Mouse (Mus musculus): Measurements from ENCODE around the gene Odf2l. TPM values are rescaled to one million over a fixed set of nuclear protein-coding genes. Genes with fewer than 3 reads are reported as not detected.

Gene Odf2l
- polyA plus RNA-seq, 1 experiment from 2014 or later = 16.7 TPM

DNA sequence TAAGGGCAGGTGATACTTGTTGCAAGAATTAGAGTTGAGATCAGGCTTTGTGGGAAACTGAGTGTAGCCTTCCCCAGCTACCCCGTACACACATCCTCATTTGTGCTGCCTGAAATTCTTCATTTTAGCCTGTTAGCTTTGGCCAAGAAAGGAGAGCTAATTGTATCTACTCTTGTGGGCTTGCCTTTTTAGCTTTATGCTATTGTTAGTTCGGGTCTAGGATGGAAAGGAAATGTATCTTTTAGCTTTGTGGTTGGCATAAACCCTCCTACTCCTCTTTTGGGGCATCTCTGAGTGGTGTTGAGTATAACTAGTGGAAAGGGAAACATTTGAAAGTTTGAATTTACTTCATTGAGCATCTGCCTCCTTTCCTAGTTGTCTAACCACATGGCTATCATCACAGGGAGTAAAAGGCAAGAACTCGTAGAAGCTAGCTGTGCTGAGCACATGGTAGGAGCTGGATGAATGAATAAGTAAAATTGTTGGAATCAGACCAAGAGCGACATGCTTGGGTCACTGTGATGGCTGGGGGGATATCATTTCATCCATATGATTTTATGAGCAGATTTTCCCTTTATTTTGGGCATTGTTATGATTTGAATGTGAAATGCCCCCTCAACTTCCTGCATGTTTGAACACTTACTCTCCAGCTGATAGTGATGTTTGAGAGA is 53.1 kb downstream of the Odf2l start:
- 77% methylated on average over 4 of the region's 4 CpGs for WGBS
- Histone ChIP-seq H3K36me3 (ENCODE audit: control insufficient read depth, insufficient read depth, low read length) (no peaks in the 10 kb centered on the region), H3K9me3 (replicated peaks; ENCODE audit: control insufficient read depth, low read length) (no peaks in the 10 kb centered on the region), H3K4me3 (replicated peaks; ENCODE audit: low read length) (no peak overlapping the region), H3K4me2 (ENCODE audit: low read depth, low read length) (no peak overlapping the region), H3K27ac (ENCODE audit: low read length) (no peak overlapping the region), H3K4me1 (ENCODE audit: control insufficient read depth, insufficient read depth, low read length) (no peaks in the 10 kb centered on the region), H3K9ac (ENCODE audit: low read length) (no peak overlapping the region), H3K27me3 (ENCODE audit: control insufficient read depth, insufficient read depth, low read length) (no peaks in the 10 kb centered on the region)
- ATAC-seq (ENCODE audit: insufficient read depth, low FRiP score) = no peak

DNA sequence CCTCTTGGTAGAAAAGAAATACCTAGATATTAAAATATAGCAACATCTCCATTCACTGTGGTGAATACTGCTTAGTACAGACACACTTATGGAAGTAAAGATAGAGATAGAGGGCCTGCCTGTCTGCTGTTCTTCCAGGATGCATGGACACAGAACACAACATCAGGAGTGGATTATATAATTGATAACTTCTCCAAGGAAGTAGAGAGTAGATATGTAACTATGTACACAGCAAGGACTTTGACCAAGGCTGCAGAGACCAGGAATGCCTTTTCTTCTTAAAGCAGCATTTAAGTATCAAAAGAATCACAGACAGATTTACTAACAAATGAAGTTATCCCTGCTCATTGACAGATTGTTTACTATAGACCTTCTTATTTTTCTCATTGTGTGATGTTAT is 66.3 kb downstream of the Odf2l start:
- no peak for ATAC-seq (ENCODE audit: insufficient read depth, low FRiP score)
- Histone ChIP-seq H3K27ac (ENCODE audit: low read length) (no peak overlapping the region), H3K9me3 (replicated peaks; ENCODE audit: control insufficient read depth, low read length) (no peaks in the 10 kb centered on the region), H3K4me1 (ENCODE audit: control insufficient read depth, insufficient read depth, low read length) (no peaks in the 10 kb centered on the region), H3K27me3 (ENCODE audit: control insufficient read depth, insufficient read depth, low read length) (no peaks in the 10 kb centered on the region), H3K36me3 (ENCODE audit: control insufficient read depth, insufficient read depth, low read length) (no peaks in the 10 kb centered on the region), H3K4me3 (replicated peaks; ENCODE audit: low read length) (no peak overlapping the region), H3K9ac (ENCODE audit: low read length) (no peak overlapping the region), H3K4me2 (ENCODE audit: low read depth, low read length) (no peak overlapping the region)

DNA sequence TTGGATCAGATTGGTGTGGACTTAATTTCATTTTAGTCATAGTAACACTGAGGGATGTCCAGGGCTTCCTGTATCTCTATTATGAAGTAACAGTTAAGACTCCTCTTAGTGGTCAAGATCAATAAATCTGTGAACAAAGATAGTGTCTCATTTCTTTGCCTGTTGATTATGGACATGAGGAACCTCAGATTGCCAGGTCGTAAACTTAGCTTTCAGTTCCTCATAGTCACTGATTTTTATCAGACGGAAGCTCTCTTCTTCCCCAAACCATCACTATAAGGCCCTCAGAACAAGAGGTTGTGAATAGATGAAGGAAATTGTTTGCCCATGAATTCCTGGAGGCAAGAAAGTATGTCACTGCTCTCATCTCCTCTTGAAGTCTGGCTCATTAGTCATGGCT is 73.6 kb downstream of the Odf2l start:
- no peak overlapping the region for H3K4me2 ChIP-seq (ENCODE audit: low read depth, low read length)
- no peaks in the 10 kb centered on the region for H3K9me3 ChIP-seq (replicated peaks; ENCODE audit: control insufficient read depth, low read length)
- H3K27me3 ChIP-seq (ENCODE audit: control insufficient read depth, insufficient read depth, low read length) = no peaks in the 10 kb centered on the region
- H3K4me1 ChIP-seq (ENCODE audit: control insufficient read depth, insufficient read depth, low read length) = no peaks in the 10 kb centered on the region
- H3K36me3 ChIP-seq (ENCODE audit: control insufficient read depth, insufficient read depth, low read length) = no peaks in the 10 kb centered on the region
- H3K4me3 ChIP-seq (replicated peaks; ENCODE audit: low read length) = no peak overlapping the region
- no peak overlapping the region for H3K9ac ChIP-seq (ENCODE audit: low read length)
- ATAC-seq (ENCODE audit: insufficient read depth, low FRiP score) = no peak
- 81% methylated on average over 2 of the region's 2 CpGs for WGBS
- H3K27ac ChIP-seq (ENCODE audit: low read length) = no peak overlapping the region

DNA sequence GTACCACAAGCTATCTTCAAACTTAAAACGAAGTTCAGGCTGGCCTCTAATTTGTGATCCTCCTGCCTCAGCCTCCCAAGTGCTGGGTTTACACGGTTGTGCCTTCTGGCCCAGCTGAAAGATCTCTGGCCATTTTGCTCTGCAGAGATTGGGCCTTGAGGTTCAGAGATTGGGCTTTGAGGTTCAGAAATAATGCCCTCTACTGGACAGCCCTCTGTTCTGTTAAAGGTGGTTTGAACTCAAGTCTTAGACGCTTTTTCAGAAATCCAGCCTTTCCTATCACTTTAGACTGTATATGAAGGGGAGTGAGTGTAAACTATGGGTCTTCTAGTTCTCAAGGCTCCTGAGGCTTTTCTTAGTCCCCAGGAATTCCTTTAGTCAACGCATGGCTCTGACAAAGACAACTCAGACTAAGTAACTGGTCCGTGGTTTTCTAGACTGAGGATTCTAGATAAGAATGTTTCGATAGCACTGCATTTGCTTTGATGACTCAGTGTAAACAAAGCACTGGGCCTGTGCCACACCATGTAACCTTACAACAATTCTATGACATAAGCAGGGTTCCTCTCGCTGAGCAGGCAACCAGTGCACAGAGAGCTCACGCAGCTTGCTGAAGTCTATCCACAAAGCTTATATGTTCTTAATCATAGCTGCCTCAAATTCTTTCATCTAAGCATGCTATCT is 77.0 kb downstream of the Odf2l start:
- Histone ChIP-seq H3K27me3 (ENCODE audit: control insufficient read depth, insufficient read depth, low read length) (no peaks in the 10 kb centered on the region), H3K36me3 (ENCODE audit: control insufficient read depth, insufficient read depth, low read length) (no peaks in the 10 kb centered on the region), H3K9me3 (replicated peaks; ENCODE audit: control insufficient read depth, low read length) (no peaks in the 10 kb centered on the region), H3K27ac (ENCODE audit: low read length) (no peak overlapping the region), H3K4me2 (ENCODE audit: low read depth, low read length) (no peak overlapping the region), H3K4me1 (ENCODE audit: control insufficient read depth, insufficient read depth, low read length) (no peaks in the 10 kb centered on the region), H3K4me3 (replicated peaks; ENCODE audit: low read length) (no peak overlapping the region), H3K9ac (ENCODE audit: low read length) (no peak overlapping the region)
- 59% methylated on average over 8 of the region's 8 CpGs for WGBS
- ATAC-seq (ENCODE audit: insufficient read depth, low FRiP score) = no peak

DNA sequence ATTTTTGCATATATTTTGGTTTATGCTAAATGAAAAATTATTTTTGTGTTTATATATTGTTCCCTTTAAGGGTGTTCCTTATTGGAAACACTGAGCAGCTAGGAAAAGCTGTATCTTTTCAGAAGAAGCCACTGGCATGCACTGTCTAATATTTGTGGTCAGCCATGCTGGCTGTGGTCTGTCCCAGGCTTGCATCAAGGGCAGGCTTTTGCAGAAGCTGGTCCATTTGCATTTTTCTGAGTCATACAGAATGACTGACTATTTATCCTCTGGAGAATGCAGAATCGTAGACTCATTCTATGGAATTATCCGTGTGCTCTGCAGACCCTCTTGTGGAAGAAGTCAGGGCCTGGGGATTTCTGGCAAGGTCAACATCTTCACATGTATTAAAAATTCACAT is 79.7 kb downstream of the Odf2l start:
- Histone ChIP-seq H3K4me2 (ENCODE audit: low read depth, low read length) (no peak overlapping the region), H3K9ac (ENCODE audit: low read length) (no peak overlapping the region), H3K27ac (ENCODE audit: low read length) (no peak overlapping the region), H3K27me3 (ENCODE audit: control insufficient read depth, insufficient read depth, low read length) (no peaks in the 10 kb centered on the region), H3K4me1 (ENCODE audit: control insufficient read depth, insufficient read depth, low read length) (no peaks in the 10 kb centered on the region), H3K36me3 (ENCODE audit: control insufficient read depth, insufficient read depth, low read length) (no peaks in the 10 kb centered on the region), H3K4me3 (replicated peaks; ENCODE audit: low read length) (no peak overlapping the region), H3K9me3 (replicated peaks; ENCODE audit: control insufficient read depth, low read length) (no peaks in the 10 kb centered on the region)
- 76% methylated on average over 2 of the region's 2 CpGs for WGBS
- ATAC-seq (ENCODE audit: insufficient read depth, low FRiP score) = no peak

Other genes with a start within 250 kb of the Odf2l start
- gene Clca4b, start 186.1 kb upstream of the Odf2l start, polyA plus RNA-seq (2015; fragmentation: Nextera tagmentation; extraction: Ambion mirVana) = 5.9 and 6.9 TPM in 2 replicates
- gene Clca4a, start 143.5 kb upstream of the Odf2l start, polyA plus RNA-seq (2015; fragmentation: Nextera tagmentation; extraction: Ambion mirVana) = 0.07 TPM in 1 of 2 replicates, not detected in the other
- 10.7 and 11.8 TPM in 2 replicates for gene Clca1, start 85.8 kb upstream of the Odf2l start, polyA plus RNA-seq (2015; fragmentation: Nextera tagmentation; extraction: Ambion mirVana)
- 2.2 and 2.3 TPM in 2 replicates for gene Clca2, start 19.1 kb upstream of the Odf2l start, polyA plus RNA-seq (2015; fragmentation: Nextera tagmentation; extraction: Ambion mirVana)
- gene Col24a1, start 173.9 kb downstream of the Odf2l start, polyA plus RNA-seq (2015; fragmentation: Nextera tagmentation; extraction: Ambion mirVana) = 2.6 and 4.3 TPM in 2 replicates